Mouse (Mus musculus) spleen, adult 18-20 months (tissue): ENCODE results near the gene Pir.

Experiments
- DNase-seq, 2 experiments: peaks; one replicate each; pipeline ENCODE4 v3.0.0; 2022; ENCODE audit warnings: mixed read lengths in 2 of 2

Pir gene

GRCm38 (mm10) chrX:164345359-164345938 is 76.3 kb downstream of the Pir start:
- DNase-seq, result no peak

GRCm38 (mm10) chrX:164348937-164349336 is 79.8 kb downstream of the Pir start:
- DNase-seq, result no peak

- DNase-seq, result no peak
Measured at GRCm38 (mm10) chrX:164365153-164365865, 96.1 kb downstream of the Pir start.

- no peak for DNase-seq
Measured at GRCm38 (mm10) chrX:164370576-164370975, 101.4 kb downstream of the Pir start.

- DNase-seq, result no peak
Measured at GRCm38 (mm10) chrX:164373081-164373480, 103.9 kb downstream of the Pir start, which contains the start of gene Vegfd. TSS of gene Vegfd (plus strand) at chrX:164373378.

- no peak for DNase-seq
Measured at GRCm38 (mm10) chrX:164374586-164374985, 105.4 kb downstream of the Pir start.

- no peak for DNase-seq
Measured at GRCm38 (mm10) chrX:164379721-164380120, 110.5 kb downstream of the Pir start.

- peak; percentile 55 to 61 for DNase-seq
Measured at GRCm38 (mm10) chrX:164381618-164382408, 112.6 kb downstream of the Pir start.

GRCm38 (mm10) chrX:164394091-164394490 is 124.9 kb downstream of the Pir start:
- no peak for DNase-seq

GRCm38 (mm10) chrX:164398456-164398855 is 129.3 kb downstream of the Pir start:
- DNase-seq, result no peak

GRCm38 (mm10) chrX:164405080-164405649 is 136.0 kb downstream of the Pir start:
- DNase-seq, result no peak

GRCm38 (mm10) chrX:164406133-164407022 is 137.2 kb downstream of the Pir start:
- no peak for DNase-seq

- DNase-seq, result no peak
Measured at GRCm38 (mm10) chrX:164408301-164408927, 139.2 kb downstream of the Pir start.

GRCm38 (mm10) chrX:164410562-164410961 is 141.4 kb downstream of the Pir start:
- no peak for DNase-seq

- no peak for DNase-seq
Measured at GRCm38 (mm10) chrX:164416803-164417202, 147.6 kb downstream of the Pir start.

- DNase-seq, result no peak
Measured at GRCm38 (mm10) chrX:164418008-164418407, 148.8 kb downstream of the Pir start.

- DNase-seq, result peak; percentile 80 to 85
Measured at GRCm38 (mm10) chrX:164419471-164419939, 150.3 kb downstream of the Pir start, which contains the start of gene Piga. TSS of gene Piga (plus strand) at chrX:164419787.

GRCm38 (mm10) chrX:164419955-164420354 is 150.8 kb downstream of the Pir start:
- DNase-seq, result peak in 1 of 2 experiments; percentile 4

GRCm38 (mm10) chrX:164420518-164420917 is 151.3 kb downstream of the Pir start:
- DNase-seq, result no peak
